12 mouse cellular contexts compared by ENCODE assay signal in genomic region chr4:120948938-120949337, GRCm38 (mm10). TPM values are rescaled to one million over a fixed set of nuclear protein-coding genes. Genes with fewer than 3 reads are reported as not detected.
A peak's percentile ranks its signal among the peaks of the same experiment; 100 is the strongest.
DNase-seq lines count a peak whose midpoint lies in the region; ATAC-seq and TF ChIP-seq lines count a peak whose summit lies in the region.
"Had no signal": no experiment of that assay in that cellular context is flagged by ENCODE, and none has a peak within 500 bp of the region (broad histone marks: within the 10 kb centered on the region; RNA-seq: fewer than 3 reads in every experiment).

No protein-coding gene starts in this region.

- H3K27ac ChIP-seq in stomach, embryonic 16.5 days (ENCODE audit: low read length): peak overlapping the region; percentile 46; the same call in 1 of the 2 replicates
- H3K27ac ChIP-seq in stomach, postnatal 0 days (replicated peaks): no peak overlapping the region
- peak overlapping the region; percentile 66 for H3K27ac ChIP-seq in heart, embryonic 16.5 days (ENCODE audit: low read length)
- peak overlapping the region; percentile 25; the same call in 1 of the 2 replicates for H3K27ac ChIP-seq in liver, embryonic 11.5 days (ENCODE audit: low read depth, low read length)
- H3K27ac ChIP-seq: embryonic facial prominence, embryonic 15.5 days; hindbrain, embryonic 15.5 days; neural tube, embryonic 15.5 days; stomach, embryonic 15.5 days had no signal

- TF ChIP-seq CTCF in stomach, postnatal 0 days (IDR thresholded peaks at IDR 0.05; ENCODE audit: low read depth): no peak

- no peak for ATAC-seq in stomach, embryonic 16.5 days (ENCODE audit: insufficient read depth, low FRiP score)
- no peak for ATAC-seq in stomach, postnatal 0 days (ENCODE audit: low FRiP score, low TSS enrichment)
- ATAC-seq in heart, embryonic 16.5 days (replicated peaks; ENCODE audit: extremely low read depth, insufficient read depth, low FRiP score): no peak
- no peak for ATAC-seq in liver, embryonic 11.5 days (replicated peaks; ENCODE audit: low FRiP score)

- no peak overlapping the region for H3K9ac ChIP-seq in stomach, embryonic 16.5 days (ENCODE audit: low read length)
- H3K9ac ChIP-seq in stomach, postnatal 0 days (ENCODE audit: low read length): no peak overlapping the region
- peak overlapping the region; percentile 18; the same call in 1 of the 2 replicates for H3K9ac ChIP-seq in heart, embryonic 16.5 days (ENCODE audit: low read length)
- H3K9ac ChIP-seq in liver, embryonic 11.5 days (ENCODE audit: low read depth, low read length): peak overlapping the region; percentile 16; the same call in 1 of the 2 replicates
- H3K9ac ChIP-seq: embryonic facial prominence, embryonic 15.5 days; hindbrain, embryonic 15.5 days; neural tube, embryonic 15.5 days; stomach, embryonic 15.5 days had no signal

- no peaks in the 10 kb centered on the region for H3K27me3 ChIP-seq in stomach, embryonic 16.5 days (ENCODE audit: control insufficient read depth, insufficient read depth, low read length)
- H3K27me3 ChIP-seq in stomach, postnatal 0 days (ENCODE audit: control insufficient read depth, insufficient read depth, low read length): no peaks in the 10 kb centered on the region
- no peaks in the 10 kb centered on the region for H3K27me3 ChIP-seq in heart, embryonic 16.5 days (ENCODE audit: control insufficient read depth, insufficient read depth, low read length)
- H3K27me3 ChIP-seq in liver, embryonic 11.5 days (replicated peaks; ENCODE audit: control insufficient read depth, insufficient read depth, low read length): no peaks in the 10 kb centered on the region
- H3K27me3 ChIP-seq: embryonic facial prominence, embryonic 15.5 days; hindbrain, embryonic 15.5 days; neural tube, embryonic 15.5 days; stomach, embryonic 15.5 days had no signal

- no peaks in the 10 kb centered on the region for H3K36me3 ChIP-seq in stomach, embryonic 16.5 days (ENCODE audit: control insufficient read depth, insufficient read depth, low read length)
- peaks cover 4% of the 10 kb centered on the region for H3K36me3 ChIP-seq in stomach, postnatal 0 days (ENCODE audit: control insufficient read depth, insufficient read depth, low read length)
- H3K36me3 ChIP-seq in heart, embryonic 16.5 days (ENCODE audit: control insufficient read depth, insufficient read depth): peaks cover 20% of the 10 kb centered on the region
- peaks cover 5% of the 10 kb centered on the region for H3K36me3 ChIP-seq in liver, embryonic 11.5 days (ENCODE audit: control insufficient read depth, insufficient read depth, low read length)
- H3K36me3 ChIP-seq: stomach, embryonic 15.5 days had no signal

- no peak for TF ChIP-seq EP300 in stomach, postnatal 0 days (optimal IDR thresholded peaks at IDR 0.05)

- no peak for DNase-seq in stomach, postnatal 0 days (ENCODE audit: low spot score)
- DNase-seq in liver, embryonic 11.5 days (ENCODE audit: low spot score): no peak
- DNase-seq in thymus, postnatal 4 days: peak; percentile 50
- no peak for DNase-seq in urinary bladder, postnatal 10 days (ENCODE audit: low spot score)
- no peak for DNase-seq in testis, postnatal 10 days (ENCODE audit: low spot score)
- no peak for DNase-seq in spleen, adult 12 weeks (ENCODE audit: low spot score)

- WGBS in stomach, embryonic 16.5 days: 69% methylated on average over 3 of the region's 3 CpGs
- WGBS in stomach, postnatal 0 days: 67% methylated on average over 3 of the region's 3 CpGs
- WGBS in heart, embryonic 16.5 days: 47% methylated on average over 3 of the region's 3 CpGs
- 36% methylated on average over 3 of the region's 3 CpGs for WGBS in liver, embryonic 11.5 days

- peaks cover 8% of the 10 kb centered on the region for H3K4me1 ChIP-seq in stomach, embryonic 16.5 days (ENCODE audit: control insufficient read depth, insufficient read depth, low read length)
- H3K4me1 ChIP-seq in stomach, postnatal 0 days (replicated peaks; ENCODE audit: control insufficient read depth, insufficient read depth): no peaks in the 10 kb centered on the region
- peaks cover 8% of the 10 kb centered on the region for H3K4me1 ChIP-seq in heart, embryonic 16.5 days (ENCODE audit: control insufficient read depth, insufficient read depth, low read length)
- H3K4me1 ChIP-seq in liver, embryonic 11.5 days (replicated peaks; ENCODE audit: control insufficient read depth, insufficient read depth, low read length): peaks cover 21% of the 10 kb centered on the region

- no peak overlapping the region for H3K4me2 ChIP-seq in stomach, embryonic 16.5 days (ENCODE audit: low read depth, low read length)
- H3K4me2 ChIP-seq in stomach, postnatal 0 days (replicated peaks; ENCODE audit: low read depth): no peak overlapping the region
- H3K4me2 ChIP-seq in heart, embryonic 16.5 days (ENCODE audit: low read depth, low read length): peak overlapping the region; percentile 41
- H3K4me2 ChIP-seq in liver, embryonic 11.5 days: peak overlapping the region; percentile 93
- H3K4me2 ChIP-seq: embryonic facial prominence, embryonic 15.5 days; hindbrain, embryonic 15.5 days; neural tube, embryonic 15.5 days; stomach, embryonic 15.5 days had no signal

- H3K9me3 ChIP-seq in stomach, embryonic 16.5 days (replicated peaks; ENCODE audit: control insufficient read depth, low read length): no peaks in the 10 kb centered on the region
- H3K9me3 ChIP-seq in stomach, postnatal 0 days (ENCODE audit: control insufficient read depth, low read length): no peaks in the 10 kb centered on the region
- no peaks in the 10 kb centered on the region for H3K9me3 ChIP-seq in heart, embryonic 16.5 days (replicated peaks; ENCODE audit: control insufficient read depth, low read length)
- H3K9me3 ChIP-seq in liver, embryonic 11.5 days (ENCODE audit: control insufficient read depth, low read length): no peaks in the 10 kb centered on the region
- H3K9me3 ChIP-seq: embryonic facial prominence, embryonic 15.5 days; hindbrain, embryonic 15.5 days; neural tube, embryonic 15.5 days; stomach, embryonic 15.5 days had no signal

- no peak overlapping the region for H3K4me3 ChIP-seq in stomach, embryonic 16.5 days (replicated peaks; ENCODE audit: low read length)
- H3K4me3 ChIP-seq in stomach, postnatal 0 days (ENCODE audit: low read depth, low read length): no peak overlapping the region
- H3K4me3 ChIP-seq in heart, embryonic 16.5 days (ENCODE audit: low read length): peak overlapping the region; percentile 30
- no peak overlapping the region for H3K4me3 ChIP-seq in liver, embryonic 11.5 days (ENCODE audit: low read depth, low read length)
- H3K4me3 ChIP-seq: embryonic facial prominence, embryonic 15.5 days; hindbrain, embryonic 15.5 days; neural tube, embryonic 15.5 days; stomach, embryonic 15.5 days had no signal

RNA-seq across cellular contexts. Expression of gene Zfp69, which starts 2.6 kb away (rescaled TPM):
- polyA plus RNA-seq in stomach, embryonic 16.5 days (2015; fragmentation: Nextera tagmentation; extraction: Ambion mirVana): 3.3 and 4.6 TPM in 2 replicates
- 1.9 and 2.3 TPM in 2 replicates for polyA plus RNA-seq in stomach, postnatal 0 days (2015; fragmentation: Nextera tagmentation; extraction: Ambion mirVana)
- 9.1 and 10.3 TPM in 2 replicates for polyA plus RNA-seq in heart, embryonic 16.5 days (2015; fragmentation: Nextera tagmentation; extraction: Ambion mirVana)
- polyA plus RNA-seq in liver, embryonic 11.5 days (2014; fragmentation: Nextera tagmentation; extraction: Ambion mirVana): 4.2 and 5.6 TPM in 2 replicates

RNA-seq across cellular contexts. Expression of gene Exo5, which starts 24.1 kb away (rescaled TPM):
- 23.9 and 25.3 TPM in 2 replicates for polyA plus RNA-seq in stomach, embryonic 16.5 days (2015; fragmentation: Nextera tagmentation; extraction: Ambion mirVana)
- polyA plus RNA-seq in stomach, postnatal 0 days (2015; fragmentation: Nextera tagmentation; extraction: Ambion mirVana): 10.2 and 10.4 TPM in 2 replicates
- 10.6 and 11.0 TPM in 2 replicates for polyA plus RNA-seq in heart, embryonic 16.5 days (2015; fragmentation: Nextera tagmentation; extraction: Ambion mirVana)
- polyA plus RNA-seq in liver, embryonic 11.5 days (2014; fragmentation: Nextera tagmentation; extraction: Ambion mirVana): 16.2 and 17.7 TPM in 2 replicates

Comparison
In these comparisons a context has a peak if more than half of its experiments do, and no peak if none do; other contexts are left out.
1. H3K4me2 ChIP-seq: peak in heart, embryonic 16.5 days (single experiment) and liver, embryonic 11.5 days (single experiment); none in stomach, embryonic 16.5 days (single experiment) and stomach, postnatal 0 days (single experiment).
2. H3K9ac ChIP-seq: peak in heart, embryonic 16.5 days (single experiment) and liver, embryonic 11.5 days (single experiment); none in stomach, embryonic 16.5 days (single experiment) and stomach, postnatal 0 days (single experiment).